Comparison of ENCODE assay signal across 8 mouse cellular contexts in genomic region chr5:135778471-135779445, GRCm38 (mm10). TPM values are rescaled to one million over a fixed set of nuclear protein-coding genes. Genes with fewer than 3 reads are reported as not detected.
DNase-seq lines count a peak whose midpoint lies in the region; ATAC-seq lines count a peak whose summit lies in the region.

Mdh2 (plus strand) TSS chr5:135778480.

- no peaks in the 10 kb centered on the region for H3K9me3 ChIP-seq in hindbrain, embryonic 14.5 days (ENCODE audit: control insufficient read depth, low read length)

- no peaks in the 10 kb centered on the region for H3K27me3 ChIP-seq in hindbrain, embryonic 14.5 days (ENCODE audit: control insufficient read depth, insufficient read depth, low read length)

- ATAC-seq in hindbrain, embryonic 14.5 days (ENCODE audit: low FRiP score): peak; percentile 99

- DNase-seq in R1 (ENCODE audit: low read depth, low spot score): peak; percentile 100
- DNase-seq in cerebellum, postnatal 25 days: peak; percentile 98 to 100
- DNase-seq in frontal cortex, postnatal 25 days (ENCODE audit: low spot score in 2 of 2): peak; percentile 95 to 99
- peak; percentile 100 for DNase-seq in hindbrain, embryonic 14.5 days (ENCODE audit: low spot score)
- DNase-seq in layer of hippocampus, postnatal 36 days: peak; percentile 96 to 99
- DNase-seq in lung, postnatal 36 days: peak; percentile 100
- DNase-seq in retina, postnatal 1 day: peak; percentile 100
- peak; percentile 91 to 99 for DNase-seq in urinary bladder, adult 18-20 months (ENCODE audit: low spot score in 2 of 2)

- peak within 1 kb of the TSS; percentile 89 for H3K4me2 ChIP-seq in hindbrain, embryonic 14.5 days (replicated peaks)

- H3K36me3 ChIP-seq in hindbrain, embryonic 14.5 days (replicated peaks; ENCODE audit: control insufficient read depth, insufficient read depth): peaks cover 20% of the 10 kb centered on the region

- H3K4me3 ChIP-seq in hindbrain, embryonic 14.5 days (replicated peaks; ENCODE audit: low read length): peak within 1 kb of the TSS; percentile 55

- peak within 1 kb of the TSS; percentile 81 for H3K27ac ChIP-seq in hindbrain, embryonic 14.5 days

- H3K9ac ChIP-seq in hindbrain, embryonic 14.5 days: peak within 1 kb of the TSS; percentile 87

- 1% methylated on average over 70 of the region's 70 CpGs for WGBS in hindbrain, embryonic 14.5 days

- peaks cover 20% of the 10 kb centered on the region for H3K4me1 ChIP-seq in hindbrain, embryonic 14.5 days (replicated peaks; ENCODE audit: control insufficient read depth, insufficient read depth, low read length)

RNA-seq across cellular contexts. Expression of gene Mdh2, which starts in this region (rescaled TPM):
- 599 and 617 TPM in 2 replicates for polyA plus RNA-seq in hindbrain, embryonic 14.5 days (2014; fragmentation: Nextera tagmentation; extraction: Ambion mirVana)
- total RNA-seq in layer of hippocampus, postnatal 36 days (2021): 100 to 1,000 TPM; 387 to 407 TPM

Comparison
In these comparisons a context has a peak if more than half of its experiments do, and no peak if none do; other contexts are left out.
1. Peak in every context shown above with its lines: DNase-seq, ATAC-seq, H3K4me3 ChIP-seq and H3K27ac ChIP-seq.